Mouse (Mus musculus) forebrain, embryonic 16.5 days (tissue): ENCODE results near the gene Filip1l. TPM values are rescaled to one million over a fixed set of nuclear protein-coding genes. Genes with fewer than 3 reads are reported as not detected.

ENCODE experiments used
- ATAC-seq: fragments of 200-750 bp; cut with Nextera tagmentation; 2 replicates; pipeline ENCODE4 v1.8.0; 2017; ENCODE audit warnings: mild to moderate bottlenecking, moderate library complexity
- H3K27ac ChIP-seq: fragments of 300-500 bp; sonication (generic); 2 replicates; pipeline ENCODE4 v1.5.1; 2014; ENCODE audit warnings: low read length, control low read depth
- H3K27me3 ChIP-seq: fragments of 300-500 bp; sonication (generic); replicated peaks from 2 replicates; pipeline ENCODE4 v1.6.1; 2014; ENCODE audit warnings: low read length; ENCODE audit not compliant: control insufficient read depth, insufficient read depth
- H3K36me3 ChIP-seq: fragments of 300-500 bp; sonication (generic); 2 replicates; pipeline ENCODE4 v1.6.1; 2014; ENCODE audit not compliant: control insufficient read depth, insufficient read depth
- H3K4me1 ChIP-seq: fragments of 300-500 bp; sonication (generic); replicated peaks from 2 replicates; pipeline ENCODE4 v1.6.1; 2014; ENCODE audit warnings: low read length; ENCODE audit not compliant: control insufficient read depth, insufficient read depth
- H3K4me2 ChIP-seq: fragments of 300-500 bp; sonication (generic); 2 replicates; pipeline ENCODE4 v1.6.1; 2014; ENCODE audit warnings: mild to moderate bottlenecking, low read length, control low read depth
- H3K4me3 ChIP-seq: fragments of 300-500 bp; sonication (generic); replicated peaks from 2 replicates; pipeline ENCODE4 v1.5.1; 2014; ENCODE audit warnings: mild to moderate bottlenecking, low read length, control low read depth
- H3K9ac ChIP-seq: fragments of 300-500 bp; sonication (generic); replicated peaks from 2 replicates; pipeline ENCODE4 v1.6.1; 2014; ENCODE audit warnings: low read depth, low read length, control low read depth
- H3K9me3 ChIP-seq: fragments of 300-500 bp; sonication (generic); 2 replicates; pipeline ENCODE4 v1.6.1; 2016; ENCODE audit warnings: low read length; ENCODE audit not compliant: control insufficient read depth
- WGBS: fragments of 180-500 bp; shearing (Covaris S2); extraction: QIAGEN DNeasy Blood & Tissue Kit; methylation state at CpG from one replicate; pipeline ENCODE4 v1.1.7; 2014; 5-methylcytosine and 5-hydroxymethylcytosine counted together
- polyA plus RNA-seq: library from polyadenylated mRNA; unstranded; fragments of >200 nt; fragmentation: Nextera tagmentation; extraction: Ambion mirVana; gene quantifications from 2 replicates; pipeline ENCODE4 v1.2.1, GENCODE M21; 2015

Filip1l gene
- polyA plus RNA-seq, 1 experiment from 2014 or later: 2.2 TPM

DNA sequence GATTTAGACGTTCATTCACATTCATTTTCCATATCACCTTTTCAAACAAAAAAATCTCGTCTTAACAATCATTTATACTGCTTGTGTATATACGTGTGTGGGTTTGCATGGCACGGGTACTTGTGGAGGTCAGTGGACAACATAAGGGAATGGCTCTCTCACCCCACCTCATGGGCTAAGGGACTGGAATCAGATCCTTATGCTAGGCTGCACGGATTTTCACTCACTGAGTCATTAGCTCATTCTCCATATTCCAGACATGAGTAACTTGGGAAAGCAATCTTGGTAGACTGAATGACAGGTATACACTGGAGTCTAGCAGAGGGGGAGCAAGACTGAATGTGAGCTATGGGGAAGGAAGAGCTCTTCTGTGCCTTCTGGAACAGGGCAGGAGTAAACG, 80.8 kb downstream of the Filip1l start:
- no peak overlapping the region for H3K4me2 ChIP-seq
- H3K4me1 ChIP-seq: peaks cover 11% of the 10 kb centered on the region
- H3K36me3 ChIP-seq: no peaks in the 10 kb centered on the region
- no peaks in the 10 kb centered on the region for H3K9me3 ChIP-seq
- ATAC-seq: no peak
- H3K27ac ChIP-seq: no peak overlapping the region
- no peaks in the 10 kb centered on the region for H3K27me3 ChIP-seq
- H3K9ac ChIP-seq: no peak overlapping the region
- no peak overlapping the region for H3K4me3 ChIP-seq
- 93% methylated on average over 6 of the region's 6 CpGs for WGBS

DNA sequence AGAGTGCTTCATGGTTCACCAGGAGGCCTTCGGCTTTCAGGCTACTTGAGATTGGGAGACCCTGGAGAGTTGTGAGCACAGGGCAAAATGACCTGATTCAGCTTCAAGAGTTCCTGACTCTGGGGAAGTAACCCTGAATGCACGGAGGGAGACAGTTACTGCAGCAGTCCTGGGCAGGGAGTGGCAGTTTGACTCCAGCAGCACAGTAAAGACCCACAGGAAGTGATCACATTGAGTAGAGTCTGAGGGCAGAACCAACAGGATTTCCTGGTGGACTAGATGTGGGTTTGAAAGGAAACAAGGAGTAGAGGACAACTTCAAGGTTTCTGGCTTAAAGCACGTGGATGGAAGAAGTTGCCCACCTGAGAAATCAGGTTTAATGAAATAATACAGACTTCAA, 81.7 kb downstream of the Filip1l start:
- H3K4me2 ChIP-seq: no peak overlapping the region

DNA sequence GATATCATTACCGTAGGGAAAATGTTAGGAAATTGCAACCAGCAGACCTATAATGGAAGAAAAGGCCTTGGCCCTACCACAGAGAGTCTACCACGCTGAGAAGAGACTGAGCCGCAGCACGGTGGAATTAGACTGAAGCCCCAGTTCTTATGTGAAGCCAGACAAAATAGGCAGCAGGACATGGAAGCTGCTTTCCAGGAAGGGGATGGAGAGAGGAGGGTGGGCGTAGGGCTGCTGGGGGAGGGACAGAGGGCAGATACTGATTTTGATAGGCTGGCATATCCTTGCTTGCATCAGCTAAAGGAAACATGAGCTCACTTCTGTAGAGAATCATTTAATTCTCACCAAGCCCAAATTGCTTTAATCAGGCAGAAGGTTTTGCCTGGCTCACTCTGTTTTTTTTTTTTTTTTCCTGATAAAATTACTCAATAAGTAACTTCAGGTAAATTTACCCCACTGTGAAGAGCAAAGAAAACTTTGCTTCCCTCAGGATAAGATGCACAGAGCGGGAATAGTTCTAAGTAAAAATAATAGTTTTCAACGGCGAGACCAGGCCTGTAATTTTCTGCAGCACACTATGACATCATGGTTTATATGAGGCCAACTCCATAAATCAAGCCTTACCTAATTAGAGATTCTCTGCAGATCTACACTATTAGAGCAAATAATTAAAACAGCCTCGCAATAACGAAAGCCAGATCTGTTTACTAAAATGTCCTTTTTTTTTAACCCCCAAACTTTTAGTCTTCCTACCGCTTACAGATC, 84.8 kb downstream of the Filip1l start:
- Histone ChIP-seq H3K4me3 (no peak overlapping the region), H3K9me3 (no peaks in the 10 kb centered on the region), H3K27me3 (no peaks in the 10 kb centered on the region), H3K27ac (peak overlapping the region; percentile 43; the same call in 1 of the 2 replicates), H3K9ac (no peak overlapping the region), H3K4me1 (peaks cover 20% of the 10 kb centered on the region), H3K4me2 (0 out of 2 replicates have a peak overlapping the region, but pooled peaks have one; percentile 4), H3K36me3 (no peaks in the 10 kb centered on the region)
- ATAC-seq: peak; percentile 92
- 30% methylated on average over 11 of the region's 11 CpGs for WGBS

More for the DNA sequence above, 81.7 kb downstream of the Filip1l start:
- WGBS: 90% methylated on average over 3 of the region's 3 CpGs
- no peaks in the 10 kb centered on the region for H3K27me3 ChIP-seq
- H3K27ac ChIP-seq: no peak overlapping the region
- no peak overlapping the region for H3K4me3 ChIP-seq
- H3K4me1 ChIP-seq: peaks cover 19% of the 10 kb centered on the region
- H3K36me3 ChIP-seq: no peaks in the 10 kb centered on the region
- no peak for ATAC-seq
- H3K9ac ChIP-seq: no peak overlapping the region
- no peaks in the 10 kb centered on the region for H3K9me3 ChIP-seq

DNA sequence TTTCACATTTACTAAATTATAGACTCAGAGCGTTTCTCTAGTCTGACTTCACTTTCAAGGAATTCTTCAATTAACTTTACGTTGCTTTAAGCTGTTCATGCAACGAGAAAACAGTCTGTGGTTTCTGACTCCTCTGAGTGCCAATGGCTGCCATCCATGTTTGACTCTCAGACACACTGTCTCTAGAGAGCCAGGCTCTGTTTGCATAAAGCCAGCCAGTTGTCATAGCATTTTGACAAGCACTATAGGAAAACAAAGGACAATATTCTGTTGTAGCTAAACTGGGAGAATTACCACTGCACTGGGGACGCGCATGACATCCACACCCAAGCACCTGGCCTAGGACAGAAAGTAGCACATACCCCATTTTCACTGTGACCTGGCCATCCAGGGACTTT, 85.4 kb downstream of the Filip1l start:
- no peak overlapping the region for H3K4me2 ChIP-seq
- H3K9ac ChIP-seq: no peak overlapping the region
- H3K4me1 ChIP-seq: peaks cover 20% of the 10 kb centered on the region
- H3K4me3 ChIP-seq: no peak overlapping the region
- ATAC-seq: peak; percentile 85
- no peaks in the 10 kb centered on the region for H3K36me3 ChIP-seq
- WGBS: 29% methylated on average over 5 of the region's 5 CpGs
- no peaks in the 10 kb centered on the region for H3K9me3 ChIP-seq
- H3K27me3 ChIP-seq: no peaks in the 10 kb centered on the region
- H3K27ac ChIP-seq: no peak overlapping the region; the same call in 1 of the 2 replicates

DNA sequence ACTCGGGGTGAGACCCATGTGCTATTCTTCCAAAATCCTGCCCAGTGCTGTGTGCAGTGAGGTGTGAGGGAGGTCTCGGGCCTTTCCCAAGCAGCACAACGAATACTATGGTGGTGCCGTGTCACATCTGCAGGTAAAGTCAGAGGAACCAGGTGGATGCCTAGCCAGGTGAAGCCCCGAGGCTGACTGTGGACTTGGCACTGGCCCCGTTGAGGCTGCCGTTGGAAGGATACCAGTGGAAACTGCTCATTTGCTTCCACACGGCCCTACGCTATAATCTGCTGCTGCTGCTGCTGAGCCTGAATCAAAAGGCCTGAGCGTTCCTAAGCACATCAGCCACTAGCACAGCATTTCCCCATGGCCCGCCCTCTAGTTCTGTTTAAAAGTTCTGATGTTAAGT, 86.3 kb downstream of the Filip1l start:
- ATAC-seq: no peak
- Histone ChIP-seq H3K4me1 (peaks cover 20% of the 10 kb centered on the region), H3K9me3 (no peaks in the 10 kb centered on the region), H3K4me3 (no peak overlapping the region), H3K9ac (no peak overlapping the region), H3K4me2 (no peak overlapping the region), H3K36me3 (no peaks in the 10 kb centered on the region), H3K27ac (no peak overlapping the region), H3K27me3 (no peaks in the 10 kb centered on the region)
- WGBS: 58% methylated on average over 11 of the region's 11 CpGs

DNA sequence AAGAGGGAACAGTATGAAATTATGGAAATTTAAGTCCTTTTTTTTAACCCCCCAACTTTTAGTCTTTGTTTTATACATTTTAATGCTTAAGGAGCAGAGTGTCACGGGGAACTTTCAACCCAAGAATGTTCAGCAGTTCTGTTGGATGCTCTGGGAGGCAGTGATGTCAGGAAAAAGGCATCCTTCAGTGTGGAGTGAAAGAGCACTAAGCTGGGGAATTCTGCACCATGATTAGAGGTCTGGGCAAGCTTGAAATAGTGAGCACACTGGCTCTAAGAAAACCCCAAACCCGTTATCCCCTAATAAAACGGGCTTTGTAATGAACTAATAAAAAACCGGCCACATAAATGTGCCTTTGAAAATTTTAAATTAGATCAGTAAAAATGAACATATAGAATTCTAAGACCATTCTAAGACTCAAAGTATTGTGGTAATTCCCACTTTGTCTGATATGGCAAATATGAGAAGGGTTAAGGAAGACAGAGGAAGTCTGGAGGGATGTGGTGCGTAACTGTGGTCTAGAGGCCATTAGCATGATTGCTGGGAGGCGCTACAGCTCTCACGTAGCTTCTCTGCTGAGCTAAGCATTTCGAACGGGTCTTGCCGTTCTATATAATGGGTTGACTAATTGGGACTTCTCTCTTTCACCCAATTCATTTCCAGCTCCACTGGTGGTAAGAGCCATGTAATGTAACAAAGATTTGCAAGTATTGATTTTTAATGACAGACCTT, 88.0 kb downstream of the Filip1l start:
- Histone ChIP-seq H3K9ac (no peak overlapping the region), H3K27me3 (no peaks in the 10 kb centered on the region)
- no peak for ATAC-seq

DNA sequence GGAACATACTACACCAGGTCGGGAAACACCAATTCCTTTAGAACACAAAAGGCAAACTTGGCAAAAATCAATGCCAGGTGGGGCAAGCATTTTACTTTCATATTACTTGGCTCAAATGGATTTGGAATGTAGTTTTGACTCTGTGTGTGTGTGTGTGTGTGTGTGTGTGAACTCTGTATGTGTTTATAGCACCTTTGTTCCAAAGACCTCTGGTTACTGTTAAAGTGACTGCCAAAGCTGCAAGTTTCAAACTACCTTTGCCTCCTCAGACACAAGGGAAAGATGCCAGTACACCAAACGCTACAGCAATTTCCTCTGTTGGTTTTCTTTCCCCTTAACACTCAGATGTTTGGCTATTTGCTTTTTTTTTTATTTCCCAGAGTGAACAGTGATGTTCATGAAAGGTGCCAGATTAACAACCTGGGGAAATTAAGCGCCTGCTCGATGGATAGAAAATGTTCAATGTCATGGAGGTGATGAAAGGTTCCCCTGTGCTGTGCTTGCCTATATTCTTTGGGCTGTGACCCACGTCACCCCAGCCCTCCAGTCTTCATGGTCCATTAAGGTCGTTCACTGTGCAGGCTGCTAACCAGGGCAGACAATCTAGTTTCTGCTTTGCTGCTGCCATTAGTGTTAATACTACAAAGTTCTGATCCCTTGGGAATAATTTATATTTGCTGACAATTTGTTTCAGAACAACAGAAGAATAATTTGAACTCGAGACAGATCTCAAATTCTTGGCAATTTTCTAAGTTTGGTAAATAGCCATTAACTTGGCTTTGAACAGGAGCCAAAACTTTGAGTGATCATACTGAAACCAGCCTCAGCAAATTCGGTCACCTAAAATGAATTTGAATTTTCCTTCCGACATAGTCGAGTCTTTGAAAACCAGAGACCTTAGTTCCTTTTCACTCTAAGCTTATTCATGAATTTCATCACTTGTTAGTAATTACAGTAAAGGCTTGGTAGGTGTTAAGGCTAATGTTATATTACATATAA, 92.5 kb downstream of the Filip1l start:
- WGBS: 74% methylated on average over 10 of the region's 10 CpGs
- Histone ChIP-seq H3K27ac (no peak overlapping the region), H3K4me1 (no peaks in the 10 kb centered on the region), H3K27me3 (no peaks in the 10 kb centered on the region), H3K4me2 (no peak overlapping the region), H3K4me3 (no peak overlapping the region), H3K9me3 (peaks cover 6% of the 10 kb centered on the region; the same call in 1 of the 2 replicates), H3K36me3 (no peaks in the 10 kb centered on the region), H3K9ac (no peak overlapping the region)
- no peak for ATAC-seq

More for the DNA sequence above, 88.0 kb downstream of the Filip1l start:
- no peak overlapping the region for H3K4me2 ChIP-seq
- no peaks in the 10 kb centered on the region for H3K9me3 ChIP-seq
- H3K36me3 ChIP-seq: no peaks in the 10 kb centered on the region
- WGBS: 62% methylated on average over 10 of the region's 10 CpGs
- H3K4me3 ChIP-seq: no peak overlapping the region
- H3K4me1 ChIP-seq: peaks cover 20% of the 10 kb centered on the region
- H3K27ac ChIP-seq: no peak overlapping the region

DNA sequence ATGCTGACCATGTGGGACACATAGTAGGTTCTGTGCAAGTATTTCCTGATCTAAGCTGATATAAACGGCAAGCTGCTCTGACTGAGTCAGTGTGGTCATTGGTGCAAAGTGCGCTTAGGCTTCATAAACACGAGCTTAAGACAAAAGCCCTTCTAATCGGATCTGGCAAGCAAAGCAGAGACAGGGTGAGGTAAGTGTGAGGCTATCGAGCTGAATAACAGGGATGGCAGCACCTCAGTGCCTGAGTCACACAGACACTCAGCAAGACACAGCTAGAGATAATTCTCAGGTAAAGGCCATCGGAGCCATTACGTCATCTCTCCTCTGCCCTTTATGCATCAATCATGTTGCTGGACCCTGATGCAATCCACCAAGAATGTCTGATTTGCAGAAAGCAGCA, 100.1 kb downstream of the Filip1l start:
- Histone ChIP-seq H3K27me3 (no peaks in the 10 kb centered on the region), H3K9me3 (peaks cover 6% of the 10 kb centered on the region; the same call in 1 of the 2 replicates), H3K27ac (no peak overlapping the region), H3K4me1 (no peaks in the 10 kb centered on the region; the same call in 1 of the 2 replicates), H3K36me3 (no peaks in the 10 kb centered on the region), H3K4me3 (no peak overlapping the region), H3K4me2 (no peak overlapping the region), H3K9ac (no peak overlapping the region)
- WGBS: 37% methylated on average over 7 of the region's 7 CpGs
- peak; percentile 56 for ATAC-seq
